Mouse (Mus musculus) G1E (cell line): Measurements from ENCODE around the gene Ankrd39. TPM values are rescaled to one million over a fixed set of nuclear protein-coding genes. Genes with fewer than 3 reads are reported as not detected.

Experiments used
- ATAC-seq: 2 replicates; pipeline ENCODE4 v1.8.0; 2016; ENCODE audit warnings: mild to moderate bottlenecking; ENCODE audit not compliant: insufficient number of reproducible peaks, poor library complexity, low FRiP score, severe bottlenecking; ENCODE audit errors: extremely low read depth
- DNase-seq: peaks from one replicate; pipeline ENCODE4 v3.0.0; 2012; ENCODE audit warnings: low spot score
- H3K27me3 ChIP-seq: 2 replicates; pipeline ENCODE4 v1.6.1; 2012; ENCODE audit warnings: mild to moderate bottlenecking, low read length, inconsistent platforms; ENCODE audit not compliant: insufficient read depth
- H3K36me3 ChIP-seq: replicated peaks from 2 replicates; pipeline ENCODE3; 2012; ENCODE audit warnings: mild to moderate bottlenecking, inconsistent platforms
- H3K4me1 ChIP-seq: 2 replicates; pipeline ENCODE4 v1.6.1; 2012; ENCODE audit warnings: low read depth, low read length, inconsistent platforms, mixed read lengths; ENCODE audit not compliant: insufficient read depth
- H3K4me3 ChIP-seq: 2 replicates; pipeline ENCODE4 v1.5.1; 2012; ENCODE audit warnings: low read depth, mild to moderate bottlenecking, inconsistent platforms, low read length, moderate library complexity, mixed read lengths
- H3K9me3 ChIP-seq: replicated peaks from 2 replicates; pipeline ENCODE4 v1.6.1; 2012; ENCODE audit warnings: inconsistent platforms
- CTCF ChIP-seq: IDR thresholded peaks from 2 replicates; pipeline ENCODE4 v1.5.1; 2012; ENCODE audit warnings: low read depth, low read length, inconsistent platforms, mixed read lengths
- GATA1 ChIP-seq: IDR thresholded peaks from 2 replicates; pipeline ENCODE4 v1.6.1; 2012; ENCODE audit warnings: borderline replicate concordance, low read length, inconsistent platforms, mixed read lengths
- GATA2 ChIP-seq: IDR thresholded peaks from 2 replicates; pipeline ENCODE4 v1.6.1; 2012; ENCODE audit warnings: low read depth, low read length, inconsistent platforms, borderline replicate concordance
- POLR2AphosphoS5 ChIP-seq: IDR thresholded peaks from 2 replicates; pipeline ENCODE4 v1.6.1; 2012; ENCODE audit warnings: low read depth, low read length, inconsistent platforms; ENCODE audit not compliant: insufficient replicate concordance
- TAL1 ChIP-seq: conservative IDR thresholded peaks from 2 replicates; pipeline ENCODE4 v1.6.1; 2012; ENCODE audit warnings: low read depth, low read length, inconsistent platforms, mixed read lengths
- polyA plus RNA-seq: library from polyadenylated mRNA; stranded (reverse); fragments of >175 nt; gene quantifications from 2 replicates; pipeline ENCODE4 v1.2.3, GENCODE M21; 2012
- total RNA-seq, 2 experiments: library from RNA; stranded (forward) in 1 of 2; stranded (reverse) in 1 of 2; fragments of 200-1000 nt in 1 of 2; fragments of >200 nt in 1 of 2; fragmentation: Nextera tagmentation in 1 of 2; gene quantifications; 2 replicates each; pipeline ENCODE4 v1.2.3; 2014 to 2017

Ankrd39 gene
- total and polyA plus RNA-seq, 3 experiments: 12.3 to 15.7 (median 15.7) TPM

DNA sequence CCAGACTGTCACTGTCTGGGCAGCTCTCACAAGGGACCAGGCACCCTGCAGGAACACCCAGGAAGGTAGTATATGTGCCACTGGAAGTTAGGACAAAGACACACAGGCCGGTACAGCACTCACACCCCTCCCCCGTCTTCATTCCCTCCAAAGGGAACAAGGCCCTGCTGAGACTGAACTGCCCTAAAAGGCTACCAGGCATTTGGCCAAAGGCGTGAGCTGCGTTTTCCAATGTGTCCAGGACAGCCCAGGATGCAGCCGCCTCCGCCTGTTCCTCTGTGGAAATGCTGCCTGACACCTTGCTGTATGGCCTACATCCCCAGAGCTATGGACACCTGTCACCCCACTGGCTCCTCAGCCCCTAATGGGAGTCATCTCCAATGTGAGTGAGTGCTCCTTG lies 42.2 kb upstream of the Ankrd39 start:
- DNase-seq (no peak), ATAC-seq (no peak)
- H3K4me1 ChIP-seq: no peaks in the 10 kb centered on the region
- H3K9me3 ChIP-seq: no peaks in the 10 kb centered on the region
- H3K27me3 ChIP-seq: peaks cover 24% of the 10 kb centered on the region; the same call in 1 of the 2 replicates
- no peak overlapping the region for H3K4me3 ChIP-seq
- no peaks in the 10 kb centered on the region for H3K36me3 ChIP-seq
- TF ChIP-seq GATA2 (no peak), POLR2AphosphoS5 (no peak), GATA1 (no peak)

GRCm38 (mm10) chr1:36588476-36589450 lies 41.5 kb upstream of the Ankrd39 start:
- no peak for DNase-seq
- Histone ChIP-seq H3K27me3 (peaks cover 29% of the 10 kb centered on the region; the same call in 1 of the 2 replicates), H3K9me3 (no peaks in the 10 kb centered on the region), H3K4me3 (no peak overlapping the region), H3K4me1 (no peaks in the 10 kb centered on the region), H3K36me3 (no peaks in the 10 kb centered on the region)
- TF ChIP-seq GATA1 (no peak), TAL1 (no peak), GATA2 (no peak), CTCF (no peak), POLR2AphosphoS5 (no peak)
- no peak for ATAC-seq

GRCm38 (mm10) chr1:36587860-36588259 lies 40.6 kb upstream of the Ankrd39 start:
- ATAC-seq (no peak), DNase-seq (no peak)
- no peaks in the 10 kb centered on the region for H3K4me1 ChIP-seq
- TF ChIP-seq GATA1 (no peak), TAL1 (no peak), CTCF (no peak), GATA2 (no peak), POLR2AphosphoS5 (no peak)
- H3K36me3 ChIP-seq: no peaks in the 10 kb centered on the region
- H3K27me3 ChIP-seq: peaks cover 37% of the 10 kb centered on the region; the same call in 1 of the 2 replicates
- no peaks in the 10 kb centered on the region for H3K9me3 ChIP-seq
- no peak overlapping the region for H3K4me3 ChIP-seq

DNA sequence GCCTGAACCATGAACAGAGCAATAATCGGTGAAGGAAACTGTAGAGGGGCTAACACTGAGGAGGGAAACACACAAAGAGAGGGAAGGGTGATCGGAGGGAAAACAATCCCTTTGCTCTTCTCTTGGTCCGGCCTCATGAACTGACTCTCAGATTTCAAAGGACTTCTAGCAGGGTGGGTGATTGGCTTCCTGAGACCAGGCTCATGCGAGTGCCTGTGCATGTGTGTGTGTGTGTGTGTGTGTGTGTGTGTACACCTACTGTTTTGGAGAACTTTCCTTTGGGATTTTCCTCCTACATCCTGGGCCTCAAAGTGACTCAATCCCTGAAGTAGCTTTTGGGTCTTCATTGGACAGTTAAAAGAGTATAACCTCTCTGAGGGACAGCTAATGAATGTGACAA lies 39.0 kb upstream of the Ankrd39 start:
- ATAC-seq: no peak

DNA sequence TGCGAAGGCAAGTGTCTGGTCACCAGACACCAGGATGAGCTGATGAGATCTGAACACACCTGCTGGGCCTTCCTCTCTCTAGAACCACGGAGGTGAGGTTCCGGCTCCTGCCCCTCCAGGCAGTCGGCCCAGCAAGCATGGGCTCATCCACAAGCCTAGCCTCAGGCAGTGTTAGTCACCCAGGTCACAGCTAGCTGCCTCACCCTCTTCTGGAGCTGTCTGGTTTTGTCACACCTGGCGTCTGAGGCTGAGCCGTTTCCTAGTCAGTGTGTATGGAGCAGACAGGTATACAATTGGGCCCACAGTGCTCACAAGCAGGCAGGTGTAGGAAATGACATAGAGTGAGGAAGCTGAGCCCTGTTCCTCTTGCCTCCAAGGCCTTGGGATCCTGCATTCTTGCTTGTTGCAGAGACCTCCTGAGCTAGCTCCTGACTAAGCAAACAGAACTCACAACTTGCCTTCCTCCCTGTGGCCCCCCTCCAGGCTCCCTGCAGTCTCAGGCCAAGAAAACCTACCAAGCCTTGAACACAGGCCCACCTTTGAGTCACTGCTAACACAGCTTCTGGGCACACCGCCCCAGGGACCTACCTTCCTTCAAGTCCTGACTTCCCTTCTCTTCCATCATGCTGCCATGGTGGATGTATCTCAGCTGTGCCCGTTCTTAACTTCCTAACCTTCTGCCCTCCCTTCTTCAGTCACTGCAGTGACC lies 36.3 kb upstream of the Ankrd39 start:
- Histone ChIP-seq H3K9me3 (no peaks in the 10 kb centered on the region), H3K36me3 (no peaks in the 10 kb centered on the region), H3K4me3 (no peak overlapping the region), H3K27me3 (peaks cover 46% of the 10 kb centered on the region), H3K4me1 (no peaks in the 10 kb centered on the region)
- no peak for TF ChIP-seq POLR2AphosphoS5
- no peak for TF ChIP-seq GATA2
- no peak for TF ChIP-seq TAL1
- TF ChIP-seq GATA1: no peak
- no peak for TF ChIP-seq CTCF
- no peak for ATAC-seq
- DNase-seq: no peak

More for the DNA sequence above, 39.0 kb upstream of the Ankrd39 start:
- no peak for TF ChIP-seq CTCF
- H3K4me1 ChIP-seq: no peaks in the 10 kb centered on the region
- no peak overlapping the region for H3K4me3 ChIP-seq
- peaks cover 44% of the 10 kb centered on the region; the same call in 1 of the 2 replicates for H3K27me3 ChIP-seq
- no peaks in the 10 kb centered on the region for H3K36me3 ChIP-seq
- no peaks in the 10 kb centered on the region for H3K9me3 ChIP-seq
- no peak for DNase-seq

DNA sequence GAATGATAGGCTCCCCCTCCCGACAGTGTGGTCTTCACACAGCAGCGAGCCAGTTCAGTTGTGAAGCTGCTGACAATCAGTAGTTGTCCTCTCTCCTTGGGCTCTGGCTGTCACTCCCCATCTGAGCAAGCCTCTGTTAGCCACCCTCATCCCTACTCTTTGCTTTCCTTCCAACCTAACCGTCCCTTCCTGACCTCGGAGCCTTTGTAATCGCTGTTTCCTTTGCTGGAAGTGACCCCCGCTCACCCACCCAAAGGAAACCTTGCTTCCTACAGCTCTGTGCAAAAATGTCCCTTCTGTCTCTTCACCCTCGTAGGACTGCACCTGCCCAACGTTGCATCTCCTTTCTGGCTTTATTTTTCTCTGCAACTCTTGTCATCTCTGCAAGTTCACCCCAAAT lies 35.0 kb upstream of the Ankrd39 start:
- H3K4me3 ChIP-seq: no peak overlapping the region
- H3K36me3 ChIP-seq: no peaks in the 10 kb centered on the region
- TF ChIP-seq GATA2: no peak
- TF ChIP-seq GATA1: no peak
- TF ChIP-seq TAL1: no peak
- TF ChIP-seq CTCF: no peak
- no peak for TF ChIP-seq POLR2AphosphoS5
- H3K27me3 ChIP-seq: peaks cover 52% of the 10 kb centered on the region
- ATAC-seq (no peak), DNase-seq (no peak)
- no peaks in the 10 kb centered on the region for H3K4me1 ChIP-seq
- no peaks in the 10 kb centered on the region for H3K9me3 ChIP-seq
